Mouse (Mus musculus): ENCODE measurements at regions not wholly inside any gene's neighbourhood (a gene's known extent, or its start where the extent isn't known, plus 50 kb on each side); places are given as distances from the start of the nearest gene placed in this dataset.

- no peak overlapping the region for H3K27ac ChIP-seq (ENCODE audit: low read depth, low read length)
- no peaks in the 10 kb centered on the region for H3K27me3 ChIP-seq (ENCODE audit: insufficient read depth, low read length)
- no peaks in the 10 kb centered on the region for H3K36me3 ChIP-seq (ENCODE audit: insufficient read depth, low read length)
- H3K4me3 ChIP-seq (ENCODE audit: low read depth, low read length) = no peak overlapping the region
- no peak for ATAC-seq (ENCODE audit: low FRiP score)
- H3K9me3 ChIP-seq (ENCODE audit: low read length) = no peaks in the 10 kb centered on the region
- 59% methylated on average over 7 of the region's 7 CpGs for WGBS
- no peak for DNase-seq (ENCODE audit: low spot score)
- peak; percentile 43 for TF ChIP-seq CTCF (IDR thresholded peaks at IDR 0.05)
- H3K9ac ChIP-seq (replicated peaks; ENCODE audit: low read length, poor library complexity, severe bottlenecking) = no peak overlapping the region
- no peak overlapping the region for H3K4me2 ChIP-seq (ENCODE audit: low read depth, low read length, poor library complexity, severe bottlenecking)
- no peaks in the 10 kb centered on the region for H3K4me1 ChIP-seq (ENCODE audit: insufficient read depth, low read length)
These were observed 78.7 kb upstream of the Gm6793 start for GRCm38 (mm10) chr8:112093554-112093953.

- H3K27ac ChIP-seq (ENCODE audit: low read depth, low read length) = no peak overlapping the region
- no peak overlapping the region for H3K4me2 ChIP-seq (ENCODE audit: low read depth, low read length, poor library complexity, severe bottlenecking)
- no peak for DNase-seq (ENCODE audit: low spot score)
- TF ChIP-seq CTCF (IDR thresholded peaks at IDR 0.05) = no peak
- no peaks in the 10 kb centered on the region for H3K27me3 ChIP-seq (ENCODE audit: insufficient read depth, low read length)
- no peaks in the 10 kb centered on the region for H3K9me3 ChIP-seq (ENCODE audit: low read length)
- 18% methylated on average over 3 of the region's 3 CpGs for WGBS
- no peak overlapping the region for H3K9ac ChIP-seq (replicated peaks; ENCODE audit: low read length, poor library complexity, severe bottlenecking)
- H3K4me3 ChIP-seq (ENCODE audit: low read depth, low read length) = no peak overlapping the region
- no peaks in the 10 kb centered on the region for H3K4me1 ChIP-seq (ENCODE audit: insufficient read depth, low read length)
- no peak for ATAC-seq (ENCODE audit: low FRiP score)
- no peaks in the 10 kb centered on the region for H3K36me3 ChIP-seq (ENCODE audit: insufficient read depth, low read length)
These were observed 78.0 kb upstream of the Gm6793 start for GRCm38 (mm10) chr8:112092831-112093230.

- H3K9ac ChIP-seq (replicated peaks; ENCODE audit: low read length, poor library complexity, severe bottlenecking) = no peak overlapping the region
- no peak for DNase-seq (ENCODE audit: low spot score)
- 78% methylated on average over 10 of the region's 10 CpGs for WGBS
- ATAC-seq (ENCODE audit: low FRiP score) = no peak
- H3K36me3 ChIP-seq (ENCODE audit: insufficient read depth, low read length) = no peaks in the 10 kb centered on the region
- no peaks in the 10 kb centered on the region for H3K27me3 ChIP-seq (ENCODE audit: insufficient read depth, low read length)
- no peaks in the 10 kb centered on the region for H3K9me3 ChIP-seq (ENCODE audit: low read length)
- TF ChIP-seq CTCF (IDR thresholded peaks at IDR 0.05) = no peak
- H3K4me3 ChIP-seq (ENCODE audit: low read depth, low read length) = no peak overlapping the region
- no peak overlapping the region for H3K27ac ChIP-seq (ENCODE audit: low read depth, low read length)
- no peaks in the 10 kb centered on the region for H3K4me1 ChIP-seq (ENCODE audit: insufficient read depth, low read length)
- H3K4me2 ChIP-seq (ENCODE audit: low read depth, low read length, poor library complexity, severe bottlenecking) = no peak overlapping the region
These were observed 63.8 kb upstream of the Gm6793 start for GRCm38 (mm10) chr8:112078621-112079020.

- Histone ChIP-seq H3K36me3 (ENCODE audit: insufficient read depth, low read length) (no peaks in the 10 kb centered on the region), H3K27ac (ENCODE audit: low read depth, low read length) (no peak overlapping the region), H3K9me3 (ENCODE audit: low read length) (no peaks in the 10 kb centered on the region), H3K4me3 (ENCODE audit: low read depth, low read length) (no peak overlapping the region), H3K9ac (replicated peaks; ENCODE audit: low read length, poor library complexity, severe bottlenecking) (no peak overlapping the region), H3K4me1 (ENCODE audit: insufficient read depth, low read length) (no peaks in the 10 kb centered on the region), H3K4me2 (ENCODE audit: low read depth, low read length, poor library complexity, severe bottlenecking) (no peak overlapping the region), H3K27me3 (ENCODE audit: insufficient read depth, low read length) (no peaks in the 10 kb centered on the region)
- no peak for ATAC-seq (ENCODE audit: low FRiP score)
- no peak for DNase-seq (ENCODE audit: low spot score)
- WGBS = 78% methylated on average over 14 of the region's 14 CpGs
- no peak for TF ChIP-seq CTCF (IDR thresholded peaks at IDR 0.05)
These were observed 57.4 kb upstream of the Gm6793 start for GRCm38 (mm10) chr8:112072205-112072604.

GRCm38 (mm10) chr8:112070251-112070650, 55.4 kb upstream of the Gm6793 start:
- Histone ChIP-seq H3K27me3 (ENCODE audit: insufficient read depth, low read length) (no peaks in the 10 kb centered on the region), H3K27ac (ENCODE audit: low read depth, low read length) (no peak overlapping the region), H3K4me3 (ENCODE audit: low read depth, low read length) (no peak overlapping the region), H3K36me3 (ENCODE audit: insufficient read depth, low read length) (no peaks in the 10 kb centered on the region), H3K4me1 (ENCODE audit: insufficient read depth, low read length) (no peaks in the 10 kb centered on the region), H3K4me2 (ENCODE audit: low read depth, low read length, poor library complexity, severe bottlenecking) (no peak overlapping the region), H3K9me3 (ENCODE audit: low read length) (no peaks in the 10 kb centered on the region), H3K9ac (replicated peaks; ENCODE audit: low read length, poor library complexity, severe bottlenecking) (no peak overlapping the region)
- 78% methylated on average over 8 of the region's 8 CpGs for WGBS
- no peak for DNase-seq (ENCODE audit: low spot score)
- no peak for TF ChIP-seq CTCF (IDR thresholded peaks at IDR 0.05)
- no peak for ATAC-seq (ENCODE audit: low FRiP score)

All from midbrain, postnatal 0 days (tissue).